Mouse (Mus musculus) midbrain, embryonic 14.5 days (tissue): Measurements from ENCODE around the gene Mustn1. TPM values are rescaled to one million over a fixed set of nuclear protein-coding genes. Genes with fewer than 3 reads are reported as not detected.

Source experiments
- ATAC-seq: fragments of 200-750 bp; cut with Nextera tagmentation; 2 replicates; pipeline ENCODE4 v1.8.0; 2017; ENCODE audit warnings: moderate number of reproducible peaks, moderate library complexity; ENCODE audit not compliant: low FRiP score, low TSS enrichment
- DNase-seq: peaks from one replicate; pipeline ENCODE4 v3.0.0-alpha.2; 2015
- H3K27ac ChIP-seq: fragments of 300-500 bp; sonication (generic); replicated peaks from 2 replicates; pipeline ENCODE4 v1.5.1; 2014; ENCODE audit warnings: mild to moderate bottlenecking, low read depth, low read length, moderate library complexity
- H3K27me3 ChIP-seq: fragments of 300-500 bp; sonication (generic); 2 replicates; pipeline ENCODE4 v1.6.1; 2014; ENCODE audit warnings: low read length, control low read depth, mixed read lengths; ENCODE audit not compliant: control insufficient read depth, insufficient read depth
- H3K36me3 ChIP-seq: fragments of 300-500 bp; sonication (generic); 2 replicates; pipeline ENCODE4 v1.6.1; 2014; ENCODE audit warnings: low read length, control low read depth; ENCODE audit not compliant: control insufficient read depth, insufficient read depth
- H3K4me1 ChIP-seq: fragments of 300-500 bp; sonication (generic); 2 replicates; pipeline ENCODE4 v1.6.1; 2014; ENCODE audit warnings: mild to moderate bottlenecking, antibody characterized with exemption, low read length, control low read depth; ENCODE audit not compliant: control insufficient read depth, insufficient read depth
- H3K4me2 ChIP-seq: fragments of 300-500 bp; sonication (generic); 2 replicates; pipeline ENCODE4 v1.6.1; 2014; ENCODE audit warnings: mild to moderate bottlenecking, low read length, moderate library complexity
- H3K4me3 ChIP-seq: fragments of 300-500 bp; sonication (generic); replicated peaks from 2 replicates; pipeline ENCODE4 v1.5.1; 2014; ENCODE audit warnings: low read depth, low read length
- H3K9ac ChIP-seq: fragments of 300-500 bp; sonication (generic); replicated peaks from 2 replicates; pipeline ENCODE4 v1.6.1; 2014; ENCODE audit warnings: mild to moderate bottlenecking, low read length, moderate library complexity
- H3K9me3 ChIP-seq: fragments of 300-500 bp; sonication (generic); 2 replicates; pipeline ENCODE4 v1.6.1; 2016; ENCODE audit warnings: low read length, control low read depth, mixed read lengths; ENCODE audit not compliant: control insufficient read depth
- WGBS: fragments of 180-500 bp; shearing (Covaris S2); extraction: QIAGEN DNeasy Blood & Tissue Kit; methylation state at CpG from one replicate; pipeline ENCODE4 v1.1.7; 2014; 5-methylcytosine and 5-hydroxymethylcytosine counted together
- polyA plus RNA-seq: library from polyadenylated mRNA; unstranded; fragments of >200 nt; fragmentation: Nextera tagmentation; extraction: Ambion mirVana; gene quantifications from 2 replicates; pipeline ENCODE4 v1.2.1, GENCODE M21; 2014

Gene Mustn1
- polyA plus RNA-seq, 1 experiment from 2014 or later, result 0.34 TPM

GRCm38 (mm10) chr14:30885298-30885697 lies 6.3 kb downstream of the Mustn1 start:
- Histone ChIP-seq H3K4me2 (no peak overlapping the region), H3K4me1 (no peaks in the 10 kb centered on the region), H3K36me3 (no peaks in the 10 kb centered on the region), H3K4me3 (no peak overlapping the region), H3K9ac (no peak overlapping the region), H3K27ac (no peak overlapping the region), H3K9me3 (no peaks in the 10 kb centered on the region), H3K27me3 (no peaks in the 10 kb centered on the region)
- DNase-seq, result no peak
- no peak for ATAC-seq
- 9% methylated on average over 3 of the region's 3 CpGs for WGBS

GRCm38 (mm10) chr14:30886204-30886603 lies 7.2 kb downstream of the Mustn1 start, which contains the start of gene Itih4:
Gene Itih4 (plus strand): TSS chr14:30886476.
- no peak within 1 kb of the TSS for H3K4me3 ChIP-seq
- no peak for DNase-seq
- no peaks in the 10 kb centered on the region for H3K9me3 ChIP-seq
- H3K27ac ChIP-seq, result no peak within 1 kb of the TSS
- H3K36me3 ChIP-seq, result no peaks in the 10 kb centered on the region
- 93% methylated on average over 3 of the region's 3 CpGs for WGBS
- no peak for ATAC-seq
- H3K4me1 ChIP-seq, result no peaks in the 10 kb centered on the region
- no peak within 1 kb of the TSS for H3K9ac ChIP-seq
- H3K4me2 ChIP-seq, result no peak within 1 kb of the TSS
- H3K27me3 ChIP-seq, result no peaks in the 10 kb centered on the region

DNA sequence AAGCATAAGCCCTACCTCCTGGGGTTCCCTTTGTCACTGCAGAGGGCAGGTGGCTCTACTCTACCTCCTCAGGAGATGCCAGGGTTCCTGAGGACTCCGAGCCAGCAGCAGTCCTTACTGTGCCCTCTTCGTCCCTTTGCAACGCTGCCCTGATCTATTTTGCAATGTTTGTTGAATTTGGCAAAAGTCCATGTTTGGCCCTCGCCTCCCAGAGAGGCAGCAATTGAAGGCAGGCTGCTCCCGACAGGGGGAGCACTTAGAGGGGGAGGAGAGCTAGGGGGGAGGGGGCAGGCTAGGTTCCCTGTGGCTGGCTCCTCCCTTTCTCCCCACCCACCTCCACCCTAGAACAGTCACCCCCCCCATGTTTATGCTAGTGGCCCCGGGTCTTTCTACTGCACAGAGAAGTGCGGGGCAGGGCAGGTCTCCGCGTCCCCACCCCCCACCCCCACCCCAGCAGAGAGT lies 9.3 kb downstream of the Mustn1 start:
- H3K9ac ChIP-seq, result no peak overlapping the region
- peak; percentile 25 for DNase-seq
- no peaks in the 10 kb centered on the region for H3K4me1 ChIP-seq
- no peaks in the 10 kb centered on the region for H3K9me3 ChIP-seq
- H3K4me2 ChIP-seq, result no peak overlapping the region
- no peaks in the 10 kb centered on the region for H3K36me3 ChIP-seq
- 20% methylated on average over 9 of the region's 9 CpGs for WGBS
- no peak overlapping the region for H3K27ac ChIP-seq
- no peaks in the 10 kb centered on the region for H3K27me3 ChIP-seq
- ATAC-seq, result no peak
- no peak overlapping the region for H3K4me3 ChIP-seq

- H3K36me3 ChIP-seq, result no peaks in the 10 kb centered on the region
- no peaks in the 10 kb centered on the region for H3K4me1 ChIP-seq
- no peak overlapping the region for H3K27ac ChIP-seq
- 12% methylated on average over 3 of the region's 3 CpGs for WGBS
- H3K9ac ChIP-seq, result no peak overlapping the region
- no peaks in the 10 kb centered on the region; the same call in 1 of the 2 replicates for H3K9me3 ChIP-seq
- ATAC-seq (no peak), DNase-seq (peak; percentile 17)
- H3K4me2 ChIP-seq, result no peak overlapping the region
- H3K27me3 ChIP-seq, result no peaks in the 10 kb centered on the region
- H3K4me3 ChIP-seq, result no peak overlapping the region
These were observed 21.0 kb downstream of the Mustn1 start for GRCm38 (mm10) chr14:30899972-30900371.

DNA sequence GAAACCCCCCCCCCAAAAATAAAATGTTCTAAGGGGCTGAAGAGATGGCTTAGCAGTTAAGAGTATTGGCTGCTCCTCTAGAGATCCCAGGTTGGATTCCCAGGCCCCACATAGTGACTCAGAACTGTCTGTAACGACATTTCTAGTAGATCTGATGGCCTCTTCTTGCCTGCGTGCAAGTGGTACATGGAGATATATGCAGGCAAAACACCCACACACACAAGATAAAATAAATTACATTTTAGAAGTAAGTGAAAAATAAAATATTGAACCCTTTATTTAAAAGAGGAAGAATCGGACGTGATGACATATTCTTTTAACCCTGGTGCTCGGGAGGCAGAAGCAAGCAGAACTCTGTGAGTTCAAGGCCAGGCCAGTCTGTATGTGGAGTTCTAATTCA lies 23.6 kb downstream of the Mustn1 start:
- H3K36me3 ChIP-seq, result no peaks in the 10 kb centered on the region
- DNase-seq (no peak), ATAC-seq (no peak)
- no peaks in the 10 kb centered on the region; the same call in 1 of the 2 replicates for H3K9me3 ChIP-seq
- H3K4me1 ChIP-seq, result no peaks in the 10 kb centered on the region
- no peaks in the 10 kb centered on the region for H3K27me3 ChIP-seq
- H3K9ac ChIP-seq, result no peak overlapping the region
- no peak overlapping the region for H3K27ac ChIP-seq
- 93% methylated on average over 5 of the region's 5 CpGs for WGBS
- H3K4me2 ChIP-seq, result no peak overlapping the region
- no peak overlapping the region for H3K4me3 ChIP-seq

- H3K36me3 ChIP-seq, result no peaks in the 10 kb centered on the region
- no peak for ATAC-seq
- H3K27ac ChIP-seq, result no peak overlapping the region
- H3K9ac ChIP-seq, result no peak overlapping the region
- no peaks in the 10 kb centered on the region for H3K27me3 ChIP-seq
- WGBS, result 71% methylated on average over 3 of the region's 3 CpGs
- no peaks in the 10 kb centered on the region; the same call in 1 of the 2 replicates for H3K9me3 ChIP-seq
- H3K4me3 ChIP-seq, result no peak overlapping the region
- no peak for DNase-seq
- no peak overlapping the region for H3K4me2 ChIP-seq
- no peaks in the 10 kb centered on the region for H3K4me1 ChIP-seq
These were observed 24.0 kb downstream of the Mustn1 start for GRCm38 (mm10) chr14:30903036-30903435.

- no peaks in the 10 kb centered on the region for H3K27me3 ChIP-seq
- no peak overlapping the region for H3K4me2 ChIP-seq
- no peak overlapping the region for H3K9ac ChIP-seq
- ATAC-seq (no peak), DNase-seq (no peak)
- H3K4me3 ChIP-seq, result no peak overlapping the region
- no peaks in the 10 kb centered on the region for H3K36me3 ChIP-seq
- H3K9me3 ChIP-seq, result no peaks in the 10 kb centered on the region; the same call in 1 of the 2 replicates
- WGBS, result 88% methylated on average over 8 of the region's 8 CpGs
- H3K27ac ChIP-seq, result no peak overlapping the region
- no peaks in the 10 kb centered on the region for H3K4me1 ChIP-seq
These were observed 25.3 kb downstream of the Mustn1 start for GRCm38 (mm10) chr14:30904307-30904706.

GRCm38 (mm10) chr14:30906001-30906400 lies 27.0 kb downstream of the Mustn1 start:
- H3K4me3 ChIP-seq, result no peak overlapping the region
- H3K9ac ChIP-seq, result no peak overlapping the region
- DNase-seq (no peak), ATAC-seq (no peak)
- no peaks in the 10 kb centered on the region for H3K36me3 ChIP-seq
- no peak overlapping the region for H3K4me2 ChIP-seq
- no peaks in the 10 kb centered on the region for H3K4me1 ChIP-seq
- H3K27me3 ChIP-seq, result no peaks in the 10 kb centered on the region
- 89% methylated on average over 6 of the region's 6 CpGs for WGBS
- H3K9me3 ChIP-seq, result no peaks in the 10 kb centered on the region
- no peak overlapping the region for H3K27ac ChIP-seq

GRCm38 (mm10) chr14:30907814-30908265 lies 28.8 kb downstream of the Mustn1 start:
- no peak overlapping the region for H3K27ac ChIP-seq
- no peaks in the 10 kb centered on the region for H3K27me3 ChIP-seq
- no peak overlapping the region for H3K4me2 ChIP-seq
- no peak overlapping the region for H3K9ac ChIP-seq
- H3K36me3 ChIP-seq, result no peaks in the 10 kb centered on the region
- H3K4me1 ChIP-seq, result no peaks in the 10 kb centered on the region
- no peak overlapping the region for H3K4me3 ChIP-seq
- ATAC-seq, result no peak
- no peaks in the 10 kb centered on the region for H3K9me3 ChIP-seq
- WGBS, result 91% methylated on average over 3 of the region's 3 CpGs
- DNase-seq, result no peak
